Mouse (Mus musculus): ENCODE measurements at regions not wholly inside any gene's neighbourhood (a gene's known extent, or its start where the extent isn't known, plus 50 kb on each side); places are given as distances from the start of the nearest gene placed in this dataset.

GRCm38 (mm10) chr2:46993126-46993525 is 1820.8 kb upstream of the Acvr2a start:
- no peak for DNase-seq

GRCm38 (mm10) chr2:46992672-46993071 is 1821.2 kb upstream of the Acvr2a start:
- no peak for DNase-seq

GRCm38 (mm10) chr2:46986689-46987088 is 1827.2 kb upstream of the Acvr2a start:
- no peak for DNase-seq

GRCm38 (mm10) chr2:46985915-46986672 is 1827.8 kb upstream of the Acvr2a start:
- no peak for DNase-seq

GRCm38 (mm10) chr2:46940628-46941530 is 1823.7 kb upstream of the Zeb2 start:
- DNase-seq = no peak

- DNase-seq = no peak
Measured at GRCm38 (mm10) chr2:46932831-46933230, 1815.6 kb upstream of the Zeb2 start.

- no peak for DNase-seq
Measured at GRCm38 (mm10) chr2:46924189-46924588, 1807.0 kb upstream of the Zeb2 start.

- no peak for DNase-seq
Measured at GRCm38 (mm10) chr2:46913496-46913895, 1796.3 kb upstream of the Zeb2 start.

GRCm38 (mm10) chr2:46883216-46883615 is 1766.0 kb upstream of the Zeb2 start:
- peak; percentile 55 for DNase-seq

GRCm38 (mm10) chr2:46870772-46871171 is 1753.6 kb upstream of the Zeb2 start:
- peak; percentile 3 for DNase-seq
